30 mouse cellular contexts compared by ENCODE assay signal in genomic region chr2:162222476-162222875, GRCm38 (mm10).
A peak's percentile ranks its signal among the peaks of the same experiment; 100 is the strongest.
DNase-seq lines count a peak whose midpoint lies in the region; ATAC-seq and TF ChIP-seq lines count a peak whose summit lies in the region.
"Had no signal": no experiment of that assay in that cellular context is flagged by ENCODE, and none has a peak within 500 bp of the region (broad histone marks: within the 10 kb centered on the region; RNA-seq: fewer than 3 reads in every experiment).

No protein-coding gene starts in this region.

- H3K27me3 ChIP-seq in kidney, embryonic 16.5 days (ENCODE audit: insufficient read depth, low read length) = no peaks in the 10 kb centered on the region
- H3K27me3 ChIP-seq: embryonic facial prominence, embryonic 13.5 days; heart, embryonic 15.5 days; hindbrain, embryonic 12.5 days; liver, embryonic 13.5 days; megakaryocyte, embryonic 14.5 days; midbrain, embryonic 12.5 days; stomach, embryonic 15.5 days had no signal

- H3K4me1 ChIP-seq in kidney, embryonic 16.5 days (ENCODE audit: insufficient read depth, low read length) = no peaks in the 10 kb centered on the region
- peaks cover 7% of the 10 kb centered on the region for H3K4me1 ChIP-seq in embryonic fibroblast, embryonic 13.5 days (ENCODE audit: control insufficient read depth, insufficient read depth, low read length)
- H3K4me1 ChIP-seq: embryonic facial prominence, embryonic 13.5 days; heart, embryonic 10.5 days; heart, embryonic 15.5 days; hindbrain, embryonic 12.5 days; liver, embryonic 13.5 days; megakaryocyte, embryonic 14.5 days; midbrain, embryonic 12.5 days; stomach, embryonic 15.5 days had no signal

- 69% methylated on average over 1 of the region's 1 CpGs for WGBS in kidney, embryonic 16.5 days

- no peak overlapping the region for H3K4me3 ChIP-seq in kidney, embryonic 16.5 days (ENCODE audit: low read length)
- no peak overlapping the region for H3K4me3 ChIP-seq in embryonic fibroblast, embryonic 13.5 days (ENCODE audit: insufficient read depth, low read length)
- H3K4me3 ChIP-seq: embryonic facial prominence, embryonic 13.5 days; heart, embryonic 10.5 days; heart, embryonic 15.5 days; hindbrain, embryonic 12.5 days; left cerebral cortex, adult 2 months; liver, embryonic 13.5 days; megakaryocyte, embryonic 14.5 days; midbrain, embryonic 12.5 days; stomach, embryonic 15.5 days had no signal

- no peak overlapping the region for H3K9ac ChIP-seq in kidney, embryonic 16.5 days (replicated peaks; ENCODE audit: low read length)
- H3K9ac ChIP-seq: embryonic facial prominence, embryonic 13.5 days; heart, embryonic 15.5 days; hindbrain, embryonic 12.5 days; liver, embryonic 13.5 days; midbrain, embryonic 12.5 days; stomach, embryonic 15.5 days had no signal

- TF ChIP-seq CTCF in embryonic fibroblast, embryonic 13.5 days (IDR thresholded peaks at IDR 0.05; ENCODE audit: borderline replicate concordance, insufficient read depth, low read length) = no peak

- H3K36me3 ChIP-seq in kidney, embryonic 16.5 days (ENCODE audit: insufficient read depth, low read length) = no peaks in the 10 kb centered on the region
- H3K36me3 ChIP-seq: embryonic facial prominence, embryonic 13.5 days; heart, embryonic 10.5 days; heart, embryonic 15.5 days; hindbrain, embryonic 12.5 days; liver, embryonic 13.5 days; midbrain, embryonic 12.5 days; stomach, embryonic 15.5 days had no signal

- TF ChIP-seq POLR2A in embryonic fibroblast, embryonic 13.5 days (IDR thresholded peaks at IDR 0.05; ENCODE audit: low read depth, low read length) = no peak

- H3K27ac ChIP-seq in kidney, embryonic 16.5 days (ENCODE audit: low read length) = no peak overlapping the region
- peak overlapping the region; percentile 15; the same call in 1 of the 2 replicates for H3K27ac ChIP-seq in embryonic fibroblast, embryonic 13.5 days (ENCODE audit: insufficient read depth, low read length)
- H3K27ac ChIP-seq: embryonic facial prominence, embryonic 13.5 days; heart, embryonic 10.5 days; heart, embryonic 15.5 days; hindbrain, embryonic 12.5 days; left cerebral cortex, adult 2 months; liver, embryonic 13.5 days; midbrain, embryonic 12.5 days; stomach, embryonic 15.5 days had no signal

- H3K4me2 ChIP-seq in kidney, embryonic 16.5 days (replicated peaks; ENCODE audit: low read depth, low read length) = no peak overlapping the region
- H3K4me2 ChIP-seq: embryonic facial prominence, embryonic 13.5 days; heart, embryonic 15.5 days; hindbrain, embryonic 12.5 days; liver, embryonic 13.5 days; midbrain, embryonic 12.5 days; stomach, embryonic 15.5 days had no signal

- intact Hi-C loops in heart, postnatal 36 days (cut with DNase I) = no loop called here

- H3K9me3 ChIP-seq in kidney, embryonic 16.5 days (ENCODE audit: low read length) = no peaks in the 10 kb centered on the region; the same call in 1 of the 2 replicates
- H3K9me3 ChIP-seq: embryonic facial prominence, embryonic 13.5 days; heart, embryonic 10.5 days; heart, embryonic 15.5 days; hindbrain, embryonic 12.5 days; liver, embryonic 13.5 days; midbrain, embryonic 12.5 days; stomach, embryonic 15.5 days had no signal

- ATAC-seq in kidney, embryonic 16.5 days (ENCODE audit: low FRiP score, low TSS enrichment) = no peak
- ATAC-seq: forebrain, embryonic 14.5 days; intestine, postnatal 0 days; lung, postnatal 0 days had no signal

- peak; percentile 9 for DNase-seq in kidney, adult 11 months
- peak; percentile 15 for DNase-seq in right cerebral cortex, postnatal 25 days
- DNase-seq in right cerebral cortex, postnatal 36 days (ENCODE audit: low spot score in 2 of 2) = no peak
- no peak for DNase-seq in thymus, postnatal 0 days (ENCODE audit: low spot score)
- DNase-seq in heart, postnatal 36 days = no peak
- DNase-seq: adrenal gland, adult 8-10 months; B cell, adult 2 months; cerebellum, adult 11 months; cerebellum, adult 9-11 months; embryo, embryonic 11 days; gastrocnemius, postnatal 25 days; heart, adult 11 months; left cerebral cortex, postnatal 4 days; liver, embryonic 13.5 days; lung, adult 18-20 months; lung, postnatal 4 days; thymus, postnatal 14 days had no signal

Comparison
In these comparisons a context has a peak if more than half of its experiments do, and no peak if none do; other contexts are left out.
1. DNase-seq: peak in kidney, adult 11 months (single experiment) and right cerebral cortex, postnatal 25 days (single experiment); none in right cerebral cortex, postnatal 36 days (0 of 2), thymus, postnatal 0 days (single experiment) and heart, postnatal 36 days (0 of 2).